Mouse (Mus musculus) heart, embryonic 16.5 days (tissue): Measurements from ENCODE around the gene Hnrnph1. TPM values are rescaled to one million over a fixed set of nuclear protein-coding genes. Genes with fewer than 3 reads are reported as not detected.

Experiments
- ATAC-seq: fragments of 200-750 bp; cut with Nextera tagmentation; replicated peaks from 2 replicates; pipeline ENCODE4 v1.8.0; 2017; ENCODE audit warnings: moderate number of reproducible peaks; ENCODE audit not compliant: insufficient read depth, low FRiP score; ENCODE audit errors: extremely low read depth
- H3K27ac ChIP-seq: fragments of 300-500 bp; sonication (generic); 2 replicates; pipeline ENCODE4 v1.5.1; 2014; ENCODE audit warnings: mild to moderate bottlenecking, low read length, control low read depth, moderate library complexity
- H3K27me3 ChIP-seq: fragments of 300-500 bp; sonication (generic); 2 replicates; pipeline ENCODE4 v1.6.1; 2014; ENCODE audit warnings: low read length, mixed read lengths; ENCODE audit not compliant: control insufficient read depth, insufficient read depth
- H3K36me3 ChIP-seq: fragments of 300-500 bp; sonication (generic); 2 replicates; pipeline ENCODE4 v1.6.1; 2014; ENCODE audit not compliant: control insufficient read depth, insufficient read depth
- H3K4me1 ChIP-seq: fragments of 300-500 bp; sonication (generic); 2 replicates; pipeline ENCODE4 v1.6.1; 2014; ENCODE audit warnings: low read length, mixed read lengths; ENCODE audit not compliant: control insufficient read depth, insufficient read depth
- H3K4me2 ChIP-seq: fragments of 300-500 bp; sonication (generic); 2 replicates; pipeline ENCODE4 v1.6.1; 2014; ENCODE audit warnings: low read depth, mild to moderate bottlenecking, control low read depth, low read length
- H3K4me3 ChIP-seq: fragments of 300-500 bp; sonication (generic); 2 replicates; pipeline ENCODE4 v1.5.1; 2014; ENCODE audit warnings: mild to moderate bottlenecking, control low read depth, low read length
- H3K9ac ChIP-seq: fragments of 300-500 bp; sonication (generic); 2 replicates; pipeline ENCODE4 v1.6.1; 2014; ENCODE audit warnings: low read length, control low read depth
- H3K9me3 ChIP-seq: fragments of 300-500 bp; sonication (generic); replicated peaks from 2 replicates; pipeline ENCODE4 v1.6.1; 2016; ENCODE audit warnings: low read length; ENCODE audit not compliant: control insufficient read depth
- WGBS: fragments of 180-500 bp; shearing (Covaris S2); extraction: QIAGEN DNeasy Blood & Tissue Kit; methylation state at CpG from one replicate; pipeline ENCODE4 v1.1.7; 2014; 5-methylcytosine and 5-hydroxymethylcytosine counted together
- polyA plus RNA-seq: library from polyadenylated mRNA; unstranded; fragments of >200 nt; fragmentation: Nextera tagmentation; extraction: Ambion mirVana; gene quantifications from 2 replicates; pipeline ENCODE4 v1.2.1, GENCODE M21; 2015

Hnrnph1 gene
- polyA plus RNA-seq, result 229 and 252 TPM in 2 replicates

- peak within 1 kb of the TSS; percentile 100 for H3K27ac ChIP-seq
- H3K27me3 ChIP-seq, result no peaks in the 10 kb centered on the region
- no peaks in the 10 kb centered on the region for H3K9me3 ChIP-seq
- under 1% methylated on average over 76 of the region's 76 CpGs for WGBS
- H3K4me2 ChIP-seq, result peak within 1 kb of the TSS; percentile 97
- H3K9ac ChIP-seq, result peak within 1 kb of the TSS; percentile 98
- peaks cover 22% of the 10 kb centered on the region for H3K4me1 ChIP-seq
- peak within 1 kb of the TSS; percentile 91 for H3K4me3 ChIP-seq
- peaks cover 11% of the 10 kb centered on the region for H3K36me3 ChIP-seq
- ATAC-seq, result peak; percentile 94
Observed at GRCm38 (mm10) chr11:50376911-50377891, at the start of gene Hnrnph1. Gene Hnrnph1, plus strand, starts transcription at chr11:50376990.

GRCm38 (mm10) chr11:50328075-50328625 lies 48.6 kb upstream of the Hnrnph1 start:
- Histone ChIP-seq H3K4me3 (no peak overlapping the region), H3K4me2 (no peak overlapping the region), H3K27me3 (no peaks in the 10 kb centered on the region), H3K9me3 (no peaks in the 10 kb centered on the region), H3K27ac (no peak overlapping the region), H3K36me3 (no peaks in the 10 kb centered on the region), H3K9ac (no peak overlapping the region), H3K4me1 (peaks cover 17% of the 10 kb centered on the region)
- WGBS, result 80% methylated on average over 3 of the region's 3 CpGs
- no peak for ATAC-seq

- no peak for ATAC-seq
- Histone ChIP-seq H3K27ac (no peak overlapping the region), H3K9ac (no peak overlapping the region), H3K4me1 (peaks cover 7% of the 10 kb centered on the region), H3K36me3 (no peaks in the 10 kb centered on the region), H3K4me3 (no peak overlapping the region), H3K4me2 (no peak overlapping the region), H3K9me3 (no peaks in the 10 kb centered on the region), H3K27me3 (no peaks in the 10 kb centered on the region)
- 94% methylated on average over 1 of the region's 1 CpGs for WGBS
Observed at GRCm38 (mm10) chr11:50329378-50329777, 47.4 kb upstream of the Hnrnph1 start.

- Histone ChIP-seq H3K27ac (no peak overlapping the region), H3K4me2 (no peak overlapping the region), H3K27me3 (no peaks in the 10 kb centered on the region), H3K4me3 (no peak overlapping the region), H3K9ac (no peak overlapping the region), H3K4me1 (no peaks in the 10 kb centered on the region), H3K36me3 (no peaks in the 10 kb centered on the region), H3K9me3 (no peaks in the 10 kb centered on the region)
- ATAC-seq, result no peak
- WGBS, result 72% methylated on average over 3 of the region's 3 CpGs
Observed at GRCm38 (mm10) chr11:50333181-50333580, 43.6 kb upstream of the Hnrnph1 start.

GRCm38 (mm10) chr11:50336126-50336525 lies 40.7 kb upstream of the Hnrnph1 start:
- Histone ChIP-seq H3K4me1 (no peaks in the 10 kb centered on the region), H3K27ac (no peak overlapping the region), H3K9ac (no peak overlapping the region), H3K27me3 (no peaks in the 10 kb centered on the region), H3K36me3 (no peaks in the 10 kb centered on the region), H3K4me3 (no peak overlapping the region), H3K4me2 (no peak overlapping the region), H3K9me3 (no peaks in the 10 kb centered on the region)
- ATAC-seq, result no peak
- WGBS, result 31% methylated on average over 1 of the region's 1 CpGs

GRCm38 (mm10) chr11:50336891-50337290 lies 39.9 kb upstream of the Hnrnph1 start:
- Histone ChIP-seq H3K4me3 (no peak overlapping the region), H3K9ac (no peak overlapping the region), H3K27me3 (no peaks in the 10 kb centered on the region), H3K27ac (no peak overlapping the region), H3K4me2 (no peak overlapping the region), H3K9me3 (peaks cover 4% of the 10 kb centered on the region; the same call in 1 of the 2 replicates), H3K36me3 (no peaks in the 10 kb centered on the region), H3K4me1 (no peaks in the 10 kb centered on the region)
- ATAC-seq, result no peak
- WGBS, result 62% methylated on average over 4 of the region's 4 CpGs

GRCm38 (mm10) chr11:50345486-50345885 lies 31.3 kb upstream of the Hnrnph1 start:
- Histone ChIP-seq H3K27me3 (no peaks in the 10 kb centered on the region), H3K4me3 (no peak overlapping the region), H3K27ac (no peak overlapping the region), H3K9ac (no peak overlapping the region), H3K36me3 (no peaks in the 10 kb centered on the region), H3K4me1 (no peaks in the 10 kb centered on the region), H3K4me2 (no peak overlapping the region), H3K9me3 (peaks cover 4% of the 10 kb centered on the region; the same call in 1 of the 2 replicates)
- 84% methylated on average over 4 of the region's 4 CpGs for WGBS
- ATAC-seq, result no peak

GRCm38 (mm10) chr11:50346256-50347032 lies 30.3 kb upstream of the Hnrnph1 start:
- no peak for ATAC-seq

More at GRCm38 (mm10) chr11:50346256-50347032, 30.3 kb upstream of the Hnrnph1 start:
- no peak overlapping the region for H3K4me2 ChIP-seq
- H3K36me3 ChIP-seq, result no peaks in the 10 kb centered on the region
- no peaks in the 10 kb centered on the region for H3K4me1 ChIP-seq
- no peak overlapping the region for H3K9ac ChIP-seq
- 80% methylated on average over 9 of the region's 9 CpGs for WGBS
- H3K9me3 ChIP-seq, result peaks cover 3% of the 10 kb centered on the region; the same call in 1 of the 2 replicates
- H3K27ac ChIP-seq, result no peak overlapping the region
- no peaks in the 10 kb centered on the region for H3K27me3 ChIP-seq
- H3K4me3 ChIP-seq, result no peak overlapping the region
